Mouse (Mus musculus) heart, postnatal 0 days (tissue): ENCODE data around the gene Fam129b. TPM values are rescaled to one million over a fixed set of nuclear protein-coding genes. Genes with fewer than 3 reads are reported as not detected.

ENCODE experiments used
- ATAC-seq: fragments of 200-750 bp; cut with Nextera tagmentation; 2 replicates; pipeline ENCODE4 v1.8.0; 2017; ENCODE audit warnings: low read depth, moderate number of reproducible peaks, moderate library complexity; ENCODE audit not compliant: insufficient read depth
- DNase-seq: peaks from one replicate; pipeline ENCODE4 v3.0.0-alpha.2; 2016; ENCODE audit warnings: low spot score
- H3K27ac ChIP-seq: fragments of 300-500 bp; sonication (generic); 2 replicates; pipeline ENCODE4 v1.5.1; 2014; ENCODE audit warnings: low read depth, mild to moderate bottlenecking
- H3K27me3 ChIP-seq: fragments of 300-500 bp; sonication (generic); 2 replicates; pipeline ENCODE4 v1.6.1; 2014; ENCODE audit warnings: low read length, mixed read lengths; ENCODE audit not compliant: control insufficient read depth, insufficient read depth
- H3K36me3 ChIP-seq: fragments of 300-500 bp; sonication (generic); replicated peaks from 2 replicates; pipeline ENCODE4 v1.6.1; 2014; ENCODE audit warnings: low read length, mixed read lengths; ENCODE audit not compliant: control insufficient read depth, insufficient read depth
- H3K4me1 ChIP-seq: fragments of 300-500 bp; sonication (generic); 2 replicates; pipeline ENCODE4 v1.6.1; 2014; ENCODE audit warnings: antibody characterized with exemption; ENCODE audit not compliant: control insufficient read depth, insufficient read depth
- H3K4me2 ChIP-seq: fragments of 300-500 bp; sonication (generic); 2 replicates; pipeline ENCODE4 v1.6.1; 2014; ENCODE audit warnings: low read depth, mild to moderate bottlenecking, low read length, moderate library complexity
- H3K4me3 ChIP-seq: fragments of 300-500 bp; sonication (generic); 2 replicates; pipeline ENCODE4 v1.5.1; 2014; ENCODE audit warnings: low read depth, low read length
- H3K9ac ChIP-seq: fragments of 300-500 bp; sonication (generic); replicated peaks from 2 replicates; pipeline ENCODE4 v1.6.1; 2014; ENCODE audit warnings: low read depth, low read length, mixed read lengths
- H3K9me3 ChIP-seq: fragments of 300-500 bp; sonication (generic); replicated peaks from 2 replicates; pipeline ENCODE4 v1.6.1; 2016; ENCODE audit warnings: low read length; ENCODE audit not compliant: control insufficient read depth
- CTCF ChIP-seq: IDR thresholded peaks from 2 replicates; pipeline ENCODE4 v1.5.1; 2016; ENCODE audit warnings: antibody characterized with exemption, control low read depth, low read depth
- EP300 ChIP-seq: IDR thresholded peaks from 2 replicates; pipeline ENCODE4 v1.6.1; 2016; ENCODE audit warnings: antibody characterized with exemption, low read depth
- WGBS: fragments of 180-500 bp; shearing (Covaris S2); extraction: QIAGEN DNeasy Blood & Tissue Kit; methylation state at CpG from one replicate; pipeline ENCODE4 v1.1.7; 2014; 5-methylcytosine and 5-hydroxymethylcytosine counted together
- polyA plus RNA-seq: library from polyadenylated mRNA; unstranded; fragments of >200 nt; fragmentation: Nextera tagmentation; extraction: Ambion mirVana; gene quantifications from 2 replicates; pipeline ENCODE4 v1.2.1, GENCODE M21; 2015
- total RNA-seq: library from RNA; depleted of rRNA; stranded (reverse); fragments of >200 nt; gene quantifications from 2 replicates; pipeline ENCODE4 v1.2.3, GENCODE M21; 2014; ENCODE audit warnings: low replicate concordance

The Fam129b gene
- total and polyA plus RNA-seq, 2 experiments from 2014 or later, result 25.3 to 60.1 TPM

- DNase-seq (peak; percentile 87), ATAC-seq (peak; percentile 94)
- Histone ChIP-seq H3K36me3 (peaks cover 34% of the 10 kb centered on the region), H3K9ac (peak within 1 kb of the TSS; percentile 74), H3K27me3 (no peaks in the 10 kb centered on the region), H3K9me3 (no peaks in the 10 kb centered on the region), H3K4me1 (peaks cover 19% of the 10 kb centered on the region), H3K4me3 (peak within 1 kb of the TSS; percentile 55), H3K27ac (peak within 1 kb of the TSS; percentile 88), H3K4me2 (peak within 1 kb of the TSS; percentile 71)
- WGBS, result 3% methylated on average over 55 of the region's 55 CpGs
- no peak for TF ChIP-seq CTCF
- peak; percentile 96 for TF ChIP-seq EP300
These were observed 85.5 kb downstream of the Fam129b start, which contains the start of the genes Rpl12 and Lrsam1 for GRCm38 (mm10) chr2:32961192-32961995. Rpl12 (plus strand) TSS chr2:32961559. Lrsam1 (minus strand) TSS chr2:32961614.

- Histone ChIP-seq H3K27me3 (no peaks in the 10 kb centered on the region), H3K36me3 (peaks cover 32% of the 10 kb centered on the region), H3K4me1 (peaks cover 19% of the 10 kb centered on the region), H3K4me2 (peak overlapping the region; percentile 71), H3K27ac (peak overlapping the region; percentile 88), H3K4me3 (peak overlapping the region; percentile 55), H3K9ac (peak overlapping the region; percentile 74), H3K9me3 (no peaks in the 10 kb centered on the region)
- TF ChIP-seq CTCF (no peak), EP300 (no peak)
- ATAC-seq, result no peak
- under 1% methylated on average over 33 of the region's 33 CpGs for WGBS
- no peak for DNase-seq
These were observed 86.4 kb downstream of the Fam129b start for GRCm38 (mm10) chr2:32962062-32962874.

- peaks cover 23% of the 10 kb centered on the region for H3K4me1 ChIP-seq
- peaks cover 26% of the 10 kb centered on the region for H3K36me3 ChIP-seq
- DNase-seq, result no peak
- no peaks in the 10 kb centered on the region for H3K9me3 ChIP-seq
- no peaks in the 10 kb centered on the region for H3K27me3 ChIP-seq
- ATAC-seq, result no peak
- WGBS, result 7% methylated on average over 9 of the region's 9 CpGs
- no peak for TF ChIP-seq EP300
- peak overlapping the region; percentile 55 for H3K4me3 ChIP-seq
- H3K4me2 ChIP-seq, result peak overlapping the region; percentile 71
- peak overlapping the region; percentile 88 for H3K27ac ChIP-seq
- H3K9ac ChIP-seq, result peak overlapping the region; percentile 74
These were observed 86.9 kb downstream of the Fam129b start for GRCm38 (mm10) chr2:32962875-32963220.

- H3K4me1 ChIP-seq, result peaks cover 30% of the 10 kb centered on the region
- WGBS, result 71% methylated on average over 4 of the region's 4 CpGs
These were observed 87.6 kb downstream of the Fam129b start for GRCm38 (mm10) chr2:32963544-32963943.

GRCm38 (mm10) chr2:32963981-32964380 lies 88.1 kb downstream of the Fam129b start:
- Histone ChIP-seq H3K9ac (no peak overlapping the region), H3K36me3 (peaks cover 22% of the 10 kb centered on the region), H3K27ac (no peak overlapping the region), H3K9me3 (no peaks in the 10 kb centered on the region), H3K4me3 (no peak overlapping the region), H3K4me2 (no peak overlapping the region), H3K4me1 (peaks cover 34% of the 10 kb centered on the region), H3K27me3 (no peaks in the 10 kb centered on the region)
- 88% methylated on average over 1 of the region's 1 CpGs for WGBS
- DNase-seq (no peak), ATAC-seq (no peak)
- TF ChIP-seq EP300 (no peak), CTCF (no peak)

More at GRCm38 (mm10) chr2:32963544-32963943, 87.6 kb downstream of the Fam129b start:
- H3K9me3 ChIP-seq, result no peaks in the 10 kb centered on the region
- ATAC-seq (no peak), DNase-seq (no peak)
- TF ChIP-seq CTCF (no peak), EP300 (no peak)
- no peaks in the 10 kb centered on the region for H3K27me3 ChIP-seq
- H3K27ac ChIP-seq, result no peak overlapping the region
- peak overlapping the region; percentile 55; the same call in 1 of the 2 replicates for H3K4me3 ChIP-seq
- no peak overlapping the region for H3K9ac ChIP-seq
- peaks cover 22% of the 10 kb centered on the region for H3K36me3 ChIP-seq
- peak overlapping the region; percentile 71; the same call in 1 of the 2 replicates for H3K4me2 ChIP-seq
